Mouse (Mus musculus): ENCODE results near the gene A730009L09Rik. TPM values are rescaled to one million over a fixed set of nuclear protein-coding genes. Genes with fewer than 3 reads are reported as not detected.

The A730009L09Rik gene
- polyA plus RNA-seq, 1 experiment from 2014 or later = not detected

GRCm38 (mm10) chr16:84485931-84486330 is 29.0 kb upstream of the A730009L09Rik start:
- Histone ChIP-seq H3K36me3 (ENCODE audit: control insufficient read depth, insufficient read depth, low read length) (no peaks in the 10 kb centered on the region), H3K9ac (ENCODE audit: low read length) (no peak overlapping the region), H3K27ac (ENCODE audit: low read depth, low read length) (no peak overlapping the region), H3K4me2 (ENCODE audit: low read length) (no peak overlapping the region), H3K9me3 (replicated peaks; ENCODE audit: control insufficient read depth, low read length) (no peaks in the 10 kb centered on the region), H3K4me3 (ENCODE audit: low read depth, low read length) (no peak overlapping the region), H3K4me1 (ENCODE audit: control insufficient read depth, insufficient read depth, low read length) (no peaks in the 10 kb centered on the region), H3K27me3 (replicated peaks; ENCODE audit: control insufficient read depth, insufficient read depth, low read length) (no peaks in the 10 kb centered on the region)
- 30% methylated on average over 11 of the region's 11 CpGs for WGBS
- ATAC-seq (peak; percentile 72; the same call in 1 of the 2 replicates), DNase-seq (ENCODE audit: low spot score) (peak; percentile 67)

GRCm38 (mm10) chr16:84494818-84495217 is 20.1 kb upstream of the A730009L09Rik start:
- Histone ChIP-seq H3K27ac (ENCODE audit: low read depth, low read length) (no peak overlapping the region), H3K9ac (ENCODE audit: low read length) (no peak overlapping the region), H3K9me3 (replicated peaks; ENCODE audit: control insufficient read depth, low read length) (no peaks in the 10 kb centered on the region), H3K4me3 (ENCODE audit: low read depth, low read length) (no peak overlapping the region), H3K36me3 (ENCODE audit: control insufficient read depth, insufficient read depth, low read length) (no peaks in the 10 kb centered on the region), H3K4me2 (ENCODE audit: low read length) (peak overlapping the region; percentile 23; the same call in 1 of the 2 replicates), H3K4me1 (ENCODE audit: control insufficient read depth, insufficient read depth, low read length) (peaks cover 2% of the 10 kb centered on the region; the same call in 1 of the 2 replicates), H3K27me3 (replicated peaks; ENCODE audit: control insufficient read depth, insufficient read depth, low read length) (no peaks in the 10 kb centered on the region)
- WGBS = 70% methylated on average over 3 of the region's 3 CpGs
- ATAC-seq = no peak
- DNase-seq (ENCODE audit: low spot score) = no peak

GRCm38 (mm10) chr16:84495438-84495837 is 19.5 kb upstream of the A730009L09Rik start:
- Histone ChIP-seq H3K4me3 (ENCODE audit: low read depth, low read length) (no peak overlapping the region), H3K4me2 (ENCODE audit: low read length) (no peak overlapping the region), H3K27me3 (replicated peaks; ENCODE audit: control insufficient read depth, insufficient read depth, low read length) (no peaks in the 10 kb centered on the region), H3K36me3 (ENCODE audit: control insufficient read depth, insufficient read depth, low read length) (no peaks in the 10 kb centered on the region), H3K4me1 (ENCODE audit: control insufficient read depth, insufficient read depth, low read length) (peaks cover 2% of the 10 kb centered on the region; the same call in 1 of the 2 replicates), H3K9ac (ENCODE audit: low read length) (no peak overlapping the region), H3K27ac (ENCODE audit: low read depth, low read length) (no peak overlapping the region), H3K9me3 (replicated peaks; ENCODE audit: control insufficient read depth, low read length) (no peaks in the 10 kb centered on the region)
- ATAC-seq (peak; percentile 37; the same call in 1 of the 2 replicates), DNase-seq (ENCODE audit: low spot score) (peak; percentile 73)
- 35% methylated on average over 2 of the region's 2 CpGs for WGBS

GRCm38 (mm10) chr16:84507681-84508080 is 7.2 kb upstream of the A730009L09Rik start:
- 60% methylated on average over 4 of the region's 4 CpGs for WGBS
- Histone ChIP-seq H3K9me3 (replicated peaks; ENCODE audit: control insufficient read depth, low read length) (0 out of 2 replicates have a peak, but pooled peaks cover 4% of the 10 kb centered on the region), H3K4me3 (ENCODE audit: low read depth, low read length) (no peak overlapping the region), H3K4me2 (ENCODE audit: low read length) (no peak overlapping the region), H3K27ac (ENCODE audit: low read depth, low read length) (no peak overlapping the region), H3K36me3 (ENCODE audit: control insufficient read depth, insufficient read depth, low read length) (no peaks in the 10 kb centered on the region), H3K9ac (ENCODE audit: low read length) (no peak overlapping the region), H3K4me1 (ENCODE audit: control insufficient read depth, insufficient read depth, low read length) (no peaks in the 10 kb centered on the region), H3K27me3 (replicated peaks; ENCODE audit: control insufficient read depth, insufficient read depth, low read length) (no peaks in the 10 kb centered on the region)
- no peak for DNase-seq (ENCODE audit: low spot score)
- no peak for ATAC-seq

GRCm38 (mm10) chr16:84521975-84522635 is 7.2 kb downstream of the A730009L09Rik start:
- no peaks in the 10 kb centered on the region for H3K9me3 ChIP-seq (replicated peaks; ENCODE audit: control insufficient read depth, low read length)
- no peak for DNase-seq (ENCODE audit: low spot score)
- 92% methylated on average over 11 of the region's 11 CpGs for WGBS
- H3K36me3 ChIP-seq (ENCODE audit: control insufficient read depth, insufficient read depth, low read length) = no peaks in the 10 kb centered on the region
- H3K4me3 ChIP-seq (ENCODE audit: low read depth, low read length) = no peak overlapping the region
- no peaks in the 10 kb centered on the region for H3K4me1 ChIP-seq (ENCODE audit: control insufficient read depth, insufficient read depth, low read length)
- H3K27me3 ChIP-seq (replicated peaks; ENCODE audit: control insufficient read depth, insufficient read depth, low read length) = no peaks in the 10 kb centered on the region
- H3K9ac ChIP-seq (ENCODE audit: low read length) = no peak overlapping the region
- no peak overlapping the region for H3K4me2 ChIP-seq (ENCODE audit: low read length)
- no peak for ATAC-seq
- no peak overlapping the region for H3K27ac ChIP-seq (ENCODE audit: low read depth, low read length)

- 87% methylated on average over 5 of the region's 5 CpGs for WGBS
- ATAC-seq = no peak
- Histone ChIP-seq H3K27me3 (replicated peaks; ENCODE audit: control insufficient read depth, insufficient read depth, low read length) (no peaks in the 10 kb centered on the region), H3K4me2 (ENCODE audit: low read length) (no peak overlapping the region), H3K27ac (ENCODE audit: low read depth, low read length) (no peak overlapping the region), H3K36me3 (ENCODE audit: control insufficient read depth, insufficient read depth, low read length) (no peaks in the 10 kb centered on the region), H3K9me3 (replicated peaks; ENCODE audit: control insufficient read depth, low read length) (no peaks in the 10 kb centered on the region), H3K9ac (ENCODE audit: low read length) (no peak overlapping the region), H3K4me1 (ENCODE audit: control insufficient read depth, insufficient read depth, low read length) (no peaks in the 10 kb centered on the region), H3K4me3 (ENCODE audit: low read depth, low read length) (no peak overlapping the region)
- DNase-seq (ENCODE audit: low spot score) = no peak
Observed at GRCm38 (mm10) chr16:84523061-84523460, 8.1 kb downstream of the A730009L09Rik start.

- DNase-seq (ENCODE audit: low spot score) (peak; percentile 47), ATAC-seq (no peak)
- Histone ChIP-seq H3K27me3 (replicated peaks; ENCODE audit: control insufficient read depth, insufficient read depth, low read length) (no peaks in the 10 kb centered on the region), H3K4me1 (ENCODE audit: control insufficient read depth, insufficient read depth, low read length) (no peaks in the 10 kb centered on the region), H3K27ac (ENCODE audit: low read depth, low read length) (no peak overlapping the region), H3K4me3 (ENCODE audit: low read depth, low read length) (no peak overlapping the region), H3K9ac (ENCODE audit: low read length) (no peak overlapping the region), H3K4me2 (ENCODE audit: low read length) (no peak overlapping the region), H3K9me3 (replicated peaks; ENCODE audit: control insufficient read depth, low read length) (no peaks in the 10 kb centered on the region), H3K36me3 (ENCODE audit: control insufficient read depth, insufficient read depth, low read length) (no peaks in the 10 kb centered on the region)
- WGBS = 61% methylated on average over 11 of the region's 11 CpGs
Observed at GRCm38 (mm10) chr16:84527375-84527774, 12.5 kb downstream of the A730009L09Rik start.

- 95% methylated on average over 3 of the region's 3 CpGs for WGBS
- Histone ChIP-seq H3K27me3 (replicated peaks; ENCODE audit: control insufficient read depth, insufficient read depth, low read length) (no peaks in the 10 kb centered on the region), H3K9ac (ENCODE audit: low read length) (no peak overlapping the region), H3K36me3 (ENCODE audit: control insufficient read depth, insufficient read depth, low read length) (no peaks in the 10 kb centered on the region), H3K27ac (ENCODE audit: low read depth, low read length) (no peak overlapping the region), H3K4me1 (ENCODE audit: control insufficient read depth, insufficient read depth, low read length) (no peaks in the 10 kb centered on the region), H3K4me3 (ENCODE audit: low read depth, low read length) (no peak overlapping the region), H3K4me2 (ENCODE audit: low read length) (no peak overlapping the region), H3K9me3 (replicated peaks; ENCODE audit: control insufficient read depth, low read length) (no peaks in the 10 kb centered on the region)
- no peak for ATAC-seq
- no peak for DNase-seq (ENCODE audit: low spot score)
Observed at GRCm38 (mm10) chr16:84532803-84533202, 17.9 kb downstream of the A730009L09Rik start.

GRCm38 (mm10) chr16:84546059-84546458 is 31.1 kb downstream of the A730009L09Rik start:
- no peak for ATAC-seq
- no peak overlapping the region for H3K4me3 ChIP-seq (ENCODE audit: low read depth, low read length)
- H3K36me3 ChIP-seq (ENCODE audit: control insufficient read depth, insufficient read depth, low read length) = no peaks in the 10 kb centered on the region
- DNase-seq (ENCODE audit: low spot score) = no peak
- WGBS = 89% methylated on average over 4 of the region's 4 CpGs
- no peak overlapping the region for H3K9ac ChIP-seq (ENCODE audit: low read length)
- H3K4me1 ChIP-seq (ENCODE audit: control insufficient read depth, insufficient read depth, low read length) = no peaks in the 10 kb centered on the region
- H3K27me3 ChIP-seq (replicated peaks; ENCODE audit: control insufficient read depth, insufficient read depth, low read length) = no peaks in the 10 kb centered on the region
- no peaks in the 10 kb centered on the region for H3K9me3 ChIP-seq (replicated peaks; ENCODE audit: control insufficient read depth, low read length)
- H3K27ac ChIP-seq (ENCODE audit: low read depth, low read length) = no peak overlapping the region
- H3K4me2 ChIP-seq (ENCODE audit: low read length) = no peak overlapping the region

Data from forebrain, embryonic 14.5 days (tissue).